Mouse (Mus musculus): ENCODE results near the gene Zfp653.

- TF ChIP-seq CTCF (IDR thresholded peaks at IDR 0.05; ENCODE audit: borderline replicate concordance, control insufficient read depth, extremely low read depth, insufficient read depth, low read length, poor library complexity), result no peak
- TF ChIP-seq POLR2A (IDR thresholded peaks at IDR 0.05; ENCODE audit: control insufficient read depth, extremely low read depth, insufficient read depth, low read length, poor library complexity), result no peak
Measured at GRCm38 (mm10) chr9:22016245-22016644, 54.9 kb downstream of the Zfp653 start.

All from thymus, adult 2 months (tissue).